Mouse (Mus musculus) limb, embryonic 10.5 days (tissue): ENCODE measurements around the gene Plagl1. TPM values are rescaled to one million over a fixed set of nuclear protein-coding genes. Genes with fewer than 3 reads are reported as not detected.
A peak's percentile ranks its signal among the peaks of the same experiment; 100 is the strongest.

Source experiments
- DNase-seq: peaks from one replicate; pipeline ENCODE4 v3.0.0-alpha.2; 2017; ENCODE audit warnings: low spot score
- H3K27ac ChIP-seq: fragments of 300-500 bp; sonication (generic); 2 replicates; pipeline ENCODE4 v1.5.1; 2016; ENCODE audit warnings: mild to moderate bottlenecking
- H3K27me3 ChIP-seq: fragments of 300-500 bp; sonication (generic); 2 replicates; pipeline ENCODE4 v1.6.1; 2016; ENCODE audit warnings: low read depth, mild to moderate bottlenecking; ENCODE audit not compliant: poor library complexity, severe bottlenecking
- H3K36me3 ChIP-seq: fragments of 300-500 bp; sonication (generic); 2 replicates; pipeline ENCODE4 v1.6.1; 2016; ENCODE audit warnings: mild to moderate bottlenecking, moderate library complexity
- H3K4me1 ChIP-seq: fragments of 300-500 bp; sonication (generic); 2 replicates; pipeline ENCODE4 v1.6.1; 2016
- H3K4me3 ChIP-seq: fragments of 300-500 bp; sonication (generic); 2 replicates; pipeline ENCODE4 v1.5.1; 2016; ENCODE audit warnings: mild to moderate bottlenecking, moderate library complexity
- H3K9me3 ChIP-seq: fragments of 300-500 bp; sonication (generic); replicated peaks from 2 replicates; pipeline ENCODE4 v1.6.1; 2016; ENCODE audit warnings: mild to moderate bottlenecking
- WGBS: fragments of 180-500 bp; shearing (Covaris S2); methylation state at CpG from one replicate; pipeline ENCODE4 v1.1.7; 2016; 5-methylcytosine and 5-hydroxymethylcytosine counted together
- polyA plus RNA-seq: library from polyadenylated mRNA; unstranded; fragments of >200 nt; fragmentation: Nextera tagmentation; extraction: Ambion mirVana; gene quantifications from 2 replicates; pipeline ENCODE4 v1.2.1, GENCODE M21; 2016

Gene Plagl1
- polyA plus RNA-seq, 1 experiment from 2014 or later = 42.6 TPM

- Histone ChIP-seq H3K4me1 (peaks cover 27% of the 10 kb centered on the region), H3K4me3 (no peak overlapping the region), H3K9me3 (no peaks in the 10 kb centered on the region), H3K27ac (0 out of 2 replicates have a peak overlapping the region, but pooled peaks have one; percentile 21), H3K27me3 (no peaks in the 10 kb centered on the region), H3K36me3 (no peaks in the 10 kb centered on the region)
- DNase-seq = no peak
- WGBS = 57% methylated on average over 5 of the region's 5 CpGs
Measured at GRCm38 (mm10) chr10:13118770-13119102, 58.4 kb downstream of the Plagl1 start.

- H3K4me3 ChIP-seq = no peak overlapping the region
- peak overlapping the region; percentile 21; the same call in 1 of the 2 replicates for H3K27ac ChIP-seq
- peaks cover 26% of the 10 kb centered on the region for H3K4me1 ChIP-seq
- no peaks in the 10 kb centered on the region for H3K36me3 ChIP-seq
- no peaks in the 10 kb centered on the region for H3K9me3 ChIP-seq
- no peak for DNase-seq
- 60% methylated on average over 2 of the region's 2 CpGs for WGBS
- H3K27me3 ChIP-seq = no peaks in the 10 kb centered on the region
Measured at GRCm38 (mm10) chr10:13119300-13119699, 59.0 kb downstream of the Plagl1 start.

GRCm38 (mm10) chr10:13125811-13126210 lies 65.5 kb downstream of the Plagl1 start:
- H3K27me3 ChIP-seq = no peaks in the 10 kb centered on the region
- H3K4me3 ChIP-seq = no peak overlapping the region
- 79% methylated on average over 3 of the region's 3 CpGs for WGBS
- DNase-seq = peak; percentile 3
- no peaks in the 10 kb centered on the region for H3K4me1 ChIP-seq
- no peaks in the 10 kb centered on the region for H3K9me3 ChIP-seq
- no peak overlapping the region for H3K27ac ChIP-seq
- H3K36me3 ChIP-seq = peaks cover 18% of the 10 kb centered on the region

GRCm38 (mm10) chr10:13127335-13127734 lies 67.0 kb downstream of the Plagl1 start:
- Histone ChIP-seq H3K27me3 (no peaks in the 10 kb centered on the region), H3K9me3 (no peaks in the 10 kb centered on the region), H3K36me3 (peaks cover 18% of the 10 kb centered on the region), H3K4me3 (no peak overlapping the region), H3K27ac (no peak overlapping the region), H3K4me1 (no peaks in the 10 kb centered on the region)
- peak; percentile 33 for DNase-seq
- WGBS = 75% methylated on average over 13 of the region's 13 CpGs

GRCm38 (mm10) chr10:13127946-13128345 lies 67.6 kb downstream of the Plagl1 start:
- Histone ChIP-seq H3K9me3 (no peaks in the 10 kb centered on the region), H3K4me3 (no peak overlapping the region), H3K36me3 (peaks cover 18% of the 10 kb centered on the region), H3K27me3 (no peaks in the 10 kb centered on the region), H3K27ac (no peak overlapping the region), H3K4me1 (no peaks in the 10 kb centered on the region)
- 87% methylated on average over 7 of the region's 7 CpGs for WGBS
- DNase-seq = peak; percentile 18

GRCm38 (mm10) chr10:13133850-13134249 lies 73.5 kb downstream of the Plagl1 start:
- no peaks in the 10 kb centered on the region for H3K9me3 ChIP-seq
- no peak overlapping the region for H3K4me3 ChIP-seq
- peak; percentile 6 for DNase-seq
- H3K27ac ChIP-seq = no peak overlapping the region
- H3K27me3 ChIP-seq = no peaks in the 10 kb centered on the region
- H3K4me1 ChIP-seq = no peaks in the 10 kb centered on the region
- no peaks in the 10 kb centered on the region for H3K36me3 ChIP-seq
- WGBS = 96% methylated on average over 4 of the region's 4 CpGs

- H3K9me3 ChIP-seq = no peaks in the 10 kb centered on the region
- no peaks in the 10 kb centered on the region for H3K27me3 ChIP-seq
- H3K4me3 ChIP-seq = no peak overlapping the region
- WGBS = 94% methylated on average over 7 of the region's 7 CpGs
- H3K27ac ChIP-seq = no peak overlapping the region
- peak; percentile 25 for DNase-seq
- no peaks in the 10 kb centered on the region for H3K36me3 ChIP-seq
- H3K4me1 ChIP-seq = no peaks in the 10 kb centered on the region
Measured at GRCm38 (mm10) chr10:13135276-13135675, 75.0 kb downstream of the Plagl1 start.

- Histone ChIP-seq H3K36me3 (no peaks in the 10 kb centered on the region), H3K27me3 (no peaks in the 10 kb centered on the region), H3K9me3 (no peaks in the 10 kb centered on the region), H3K4me1 (no peaks in the 10 kb centered on the region), H3K4me3 (no peak overlapping the region), H3K27ac (no peak overlapping the region)
- 96% methylated on average over 7 of the region's 7 CpGs for WGBS
- peak; percentile 19 for DNase-seq
Measured at GRCm38 (mm10) chr10:13135751-13136150, 75.4 kb downstream of the Plagl1 start.

GRCm38 (mm10) chr10:13137906-13138305 lies 77.6 kb downstream of the Plagl1 start:
- peak; percentile 8 for DNase-seq
- Histone ChIP-seq H3K9me3 (no peaks in the 10 kb centered on the region), H3K27me3 (no peaks in the 10 kb centered on the region), H3K36me3 (no peaks in the 10 kb centered on the region), H3K4me3 (no peak overlapping the region), H3K27ac (no peak overlapping the region), H3K4me1 (no peaks in the 10 kb centered on the region)
- WGBS = 94% methylated on average over 6 of the region's 6 CpGs

- Histone ChIP-seq H3K9me3 (no peaks in the 10 kb centered on the region), H3K27ac (no peak overlapping the region), H3K4me3 (no peak overlapping the region), H3K27me3 (no peaks in the 10 kb centered on the region), H3K4me1 (no peaks in the 10 kb centered on the region), H3K36me3 (no peaks in the 10 kb centered on the region)
- WGBS = 87% methylated on average over 2 of the region's 2 CpGs
- no peak for DNase-seq
Measured at GRCm38 (mm10) chr10:13140434-13140833, 80.1 kb downstream of the Plagl1 start.

GRCm38 (mm10) chr10:13150435-13150834 lies 90.1 kb downstream of the Plagl1 start:
- DNase-seq = no peak
- 83% methylated on average over 3 of the region's 3 CpGs for WGBS
- H3K27me3 ChIP-seq = no peaks in the 10 kb centered on the region
- H3K4me1 ChIP-seq = no peaks in the 10 kb centered on the region
- no peaks in the 10 kb centered on the region for H3K9me3 ChIP-seq
- no peak overlapping the region for H3K4me3 ChIP-seq
- no peak overlapping the region for H3K27ac ChIP-seq
- H3K36me3 ChIP-seq = no peaks in the 10 kb centered on the region

- no peak for DNase-seq
- H3K9me3 ChIP-seq = no peaks in the 10 kb centered on the region
- WGBS = 88% methylated on average over 5 of the region's 5 CpGs
- H3K27me3 ChIP-seq = no peaks in the 10 kb centered on the region
- no peaks in the 10 kb centered on the region for H3K4me1 ChIP-seq
- H3K4me3 ChIP-seq = no peak overlapping the region
- H3K27ac ChIP-seq = no peak overlapping the region
- no peaks in the 10 kb centered on the region for H3K36me3 ChIP-seq
Measured at GRCm38 (mm10) chr10:13151353-13151752, 91.0 kb downstream of the Plagl1 start.

GRCm38 (mm10) chr10:13152811-13153364 lies 92.6 kb downstream of the Plagl1 start:
- H3K4me1 ChIP-seq = no peaks in the 10 kb centered on the region
- DNase-seq = no peak
- no peaks in the 10 kb centered on the region for H3K9me3 ChIP-seq
- no peak overlapping the region for H3K4me3 ChIP-seq
- H3K27ac ChIP-seq = no peak overlapping the region
- WGBS = 80% methylated on average over 4 of the region's 4 CpGs
- H3K27me3 ChIP-seq = no peaks in the 10 kb centered on the region
- no peaks in the 10 kb centered on the region for H3K36me3 ChIP-seq

GRCm38 (mm10) chr10:13155377-13155776 lies 95.1 kb downstream of the Plagl1 start:
- H3K4me1 ChIP-seq = no peaks in the 10 kb centered on the region
- WGBS = 90% methylated on average over 5 of the region's 5 CpGs
- DNase-seq = no peak
- no peak overlapping the region for H3K4me3 ChIP-seq
- no peaks in the 10 kb centered on the region for H3K27me3 ChIP-seq
- no peaks in the 10 kb centered on the region for H3K9me3 ChIP-seq
- no peak overlapping the region for H3K27ac ChIP-seq
- H3K36me3 ChIP-seq = no peaks in the 10 kb centered on the region
